In genomic region chr3:138255780-138256550, GRCm38 (mm10) we compare ENCODE assay signal across 20 mouse cellular contexts. TPM values are rescaled to one million over a fixed set of nuclear protein-coding genes. Genes with fewer than 3 reads are reported as not detected.
A peak's percentile ranks its signal among the peaks of the same experiment; 100 is the strongest.
DNase-seq lines count a peak whose midpoint lies in the region; ATAC-seq and TF ChIP-seq lines count a peak whose summit lies in the region.
"Had no signal": no experiment of that assay in that cellular context is flagged by ENCODE, and none has a peak within 500 bp of the region (broad histone marks: within the 10 kb centered on the region; RNA-seq: fewer than 3 reads in every experiment).

No protein-coding gene starts in this region.

- no peak overlapping the region for H3K27ac ChIP-seq in heart, embryonic 10.5 days
- H3K27ac ChIP-seq in midbrain, embryonic 11.5 days (ENCODE audit: low read depth, low read length) = no peak overlapping the region
- no peak overlapping the region for H3K27ac ChIP-seq in midbrain, embryonic 14.5 days (replicated peaks; ENCODE audit: low read depth, low read length)
- peak overlapping the region; percentile 63 for H3K27ac ChIP-seq in lung, embryonic 14.5 days (ENCODE audit: low read depth)
- 0 out of 2 replicates have a peak overlapping the region, but pooled peaks have one; percentile 4 for H3K27ac ChIP-seq in stomach, embryonic 15.5 days
- no peak overlapping the region for H3K27ac ChIP-seq in forebrain, embryonic 11.5 days (ENCODE audit: low read depth, low read length)
- H3K27ac ChIP-seq: forebrain, embryonic 10.5 days; heart, embryonic 13.5 days; limb, embryonic 13.5 days; neural tube, embryonic 12.5 days had no signal

- no peaks in the 10 kb centered on the region for H3K36me3 ChIP-seq in heart, embryonic 10.5 days
- no peaks in the 10 kb centered on the region for H3K36me3 ChIP-seq in midbrain, embryonic 11.5 days (ENCODE audit: control insufficient read depth, insufficient read depth, low read length)
- no peaks in the 10 kb centered on the region for H3K36me3 ChIP-seq in midbrain, embryonic 14.5 days (ENCODE audit: control insufficient read depth, insufficient read depth, low read length)
- H3K36me3 ChIP-seq in lung, embryonic 14.5 days (ENCODE audit: insufficient read depth) = no peaks in the 10 kb centered on the region
- H3K36me3 ChIP-seq in stomach, embryonic 15.5 days = no peaks in the 10 kb centered on the region
- no peaks in the 10 kb centered on the region for H3K36me3 ChIP-seq in forebrain, embryonic 11.5 days (ENCODE audit: control insufficient read depth, insufficient read depth, low read length)
- H3K36me3 ChIP-seq: forebrain, embryonic 10.5 days; G1E; heart, embryonic 13.5 days; limb, embryonic 13.5 days; neural tube, embryonic 12.5 days had no signal

- H3K4me3 ChIP-seq in heart, embryonic 10.5 days = no peak overlapping the region
- H3K4me3 ChIP-seq in midbrain, embryonic 11.5 days (ENCODE audit: low read depth, low read length) = no peak overlapping the region
- H3K4me3 ChIP-seq in midbrain, embryonic 14.5 days (replicated peaks; ENCODE audit: low read depth, low read length) = no peak overlapping the region
- H3K4me3 ChIP-seq in lung, embryonic 14.5 days (ENCODE audit: low read depth, low read length) = no peak overlapping the region
- no peak overlapping the region for H3K4me3 ChIP-seq in stomach, embryonic 15.5 days (replicated peaks)
- no peak overlapping the region for H3K4me3 ChIP-seq in forebrain, embryonic 11.5 days (ENCODE audit: low read depth, low read length)
- H3K4me3 ChIP-seq: forebrain, embryonic 10.5 days; heart, embryonic 13.5 days; limb, embryonic 13.5 days; megakaryocyte, embryonic 14.5 days; neural tube, embryonic 12.5 days had no signal

- no peak overlapping the region for H3K9ac ChIP-seq in midbrain, embryonic 11.5 days (ENCODE audit: low read length)
- H3K9ac ChIP-seq in midbrain, embryonic 14.5 days (replicated peaks; ENCODE audit: low read length) = no peak overlapping the region
- no peak overlapping the region for H3K9ac ChIP-seq in lung, embryonic 14.5 days
- H3K9ac ChIP-seq in stomach, embryonic 15.5 days = no peak overlapping the region
- no peak overlapping the region for H3K9ac ChIP-seq in forebrain, embryonic 11.5 days (ENCODE audit: low read length)
- H3K9ac ChIP-seq: heart, embryonic 13.5 days; limb, embryonic 13.5 days; neural tube, embryonic 12.5 days had no signal

- WGBS in heart, embryonic 10.5 days = 50% methylated on average over 9 of the region's 9 CpGs
- WGBS in midbrain, embryonic 11.5 days = 82% methylated on average over 9 of the region's 9 CpGs
- WGBS in midbrain, embryonic 14.5 days = 84% methylated on average over 9 of the region's 9 CpGs
- 44% methylated on average over 9 of the region's 9 CpGs for WGBS in lung, embryonic 14.5 days
- WGBS in stomach, embryonic 15.5 days = 57% methylated on average over 9 of the region's 9 CpGs
- WGBS in forebrain, embryonic 11.5 days = 76% methylated on average over 9 of the region's 9 CpGs

- no peaks in the 10 kb centered on the region for H3K27me3 ChIP-seq in heart, embryonic 10.5 days (ENCODE audit: insufficient read depth, poor library complexity, severe bottlenecking)
- H3K27me3 ChIP-seq in midbrain, embryonic 11.5 days (ENCODE audit: control insufficient read depth, insufficient read depth, low read length) = no peaks in the 10 kb centered on the region
- no peaks in the 10 kb centered on the region for H3K27me3 ChIP-seq in midbrain, embryonic 14.5 days (ENCODE audit: control insufficient read depth, insufficient read depth, low read length)
- no peaks in the 10 kb centered on the region for H3K27me3 ChIP-seq in lung, embryonic 14.5 days (ENCODE audit: insufficient read depth, low read length)
- no peaks in the 10 kb centered on the region for H3K27me3 ChIP-seq in stomach, embryonic 15.5 days (replicated peaks)
- H3K27me3 ChIP-seq in forebrain, embryonic 11.5 days (ENCODE audit: control insufficient read depth, insufficient read depth, low read length) = no peaks in the 10 kb centered on the region
- H3K27me3 ChIP-seq: heart, embryonic 13.5 days; limb, embryonic 13.5 days; megakaryocyte, embryonic 14.5 days; neural tube, embryonic 12.5 days had no signal

- DNase-seq in heart, adult 18-20 months = peak; percentile 64 to 69
- no peak for DNase-seq in heart, embryonic 10.5 days (ENCODE audit: low spot score)
- DNase-seq in midbrain, embryonic 11.5 days (ENCODE audit: low spot score, missing footprints) = peak; percentile 77
- DNase-seq in midbrain, embryonic 14.5 days = no peak
- DNase-seq in lung, embryonic 14.5 days = peak; percentile 65
- no peak for DNase-seq in forebrain, embryonic 11.5 days (ENCODE audit: low spot score)
- no peak for DNase-seq in spleen, postnatal 4 days (ENCODE audit: low spot score in 2 of 2)
- DNase-seq: cerebellum, adult 11-12 months; thymus, postnatal 14 days had no signal

- no peaks in the 10 kb centered on the region for H3K4me1 ChIP-seq in heart, embryonic 10.5 days
- H3K4me1 ChIP-seq in midbrain, embryonic 11.5 days (ENCODE audit: control insufficient read depth, insufficient read depth, low read length) = no peaks in the 10 kb centered on the region
- no peaks in the 10 kb centered on the region for H3K4me1 ChIP-seq in midbrain, embryonic 14.5 days (ENCODE audit: control insufficient read depth, insufficient read depth, low read length)
- H3K4me1 ChIP-seq in lung, embryonic 14.5 days (ENCODE audit: insufficient read depth) = peaks cover 6% of the 10 kb centered on the region
- H3K4me1 ChIP-seq in stomach, embryonic 15.5 days = no peaks in the 10 kb centered on the region
- H3K4me1 ChIP-seq in forebrain, embryonic 11.5 days (replicated peaks; ENCODE audit: control insufficient read depth, insufficient read depth, low read length) = no peaks in the 10 kb centered on the region
- H3K4me1 ChIP-seq: limb, embryonic 13.5 days; megakaryocyte, embryonic 14.5 days; neural tube, embryonic 12.5 days had no signal

- no peaks in the 10 kb centered on the region for H3K9me3 ChIP-seq in heart, embryonic 10.5 days
- H3K9me3 ChIP-seq in midbrain, embryonic 11.5 days (ENCODE audit: control insufficient read depth, low read length) = no peaks in the 10 kb centered on the region
- no peaks in the 10 kb centered on the region for H3K9me3 ChIP-seq in midbrain, embryonic 14.5 days (ENCODE audit: control insufficient read depth, low read length)
- H3K9me3 ChIP-seq in lung, embryonic 14.5 days (ENCODE audit: low read depth, low read length) = no peaks in the 10 kb centered on the region
- no peaks in the 10 kb centered on the region for H3K9me3 ChIP-seq in stomach, embryonic 15.5 days
- H3K9me3 ChIP-seq in forebrain, embryonic 11.5 days (ENCODE audit: control insufficient read depth, low read length) = no peaks in the 10 kb centered on the region
- H3K9me3 ChIP-seq: forebrain, embryonic 10.5 days; G1E; heart, embryonic 13.5 days; limb, embryonic 13.5 days; megakaryocyte, embryonic 14.5 days; neural tube, embryonic 12.5 days had no signal

- no peak for ATAC-seq in midbrain, embryonic 11.5 days (ENCODE audit: low FRiP score)
- ATAC-seq in midbrain, embryonic 14.5 days (ENCODE audit: low FRiP score, low TSS enrichment) = no peak
- ATAC-seq in lung, embryonic 14.5 days (ENCODE audit: insufficient read depth) = peak; percentile 61
- no peak for ATAC-seq in stomach, embryonic 15.5 days (ENCODE audit: insufficient read depth, low FRiP score, low read depth)
- no peak for ATAC-seq in forebrain, embryonic 11.5 days (replicated peaks; ENCODE audit: low FRiP score)

- H3K4me2 ChIP-seq in midbrain, embryonic 11.5 days = no peak overlapping the region
- no peak overlapping the region for H3K4me2 ChIP-seq in midbrain, embryonic 14.5 days (ENCODE audit: low read length)
- H3K4me2 ChIP-seq in lung, embryonic 14.5 days = no peak overlapping the region
- no peak overlapping the region for H3K4me2 ChIP-seq in stomach, embryonic 15.5 days
- H3K4me2 ChIP-seq in forebrain, embryonic 11.5 days (ENCODE audit: low read depth, low read length, severe bottlenecking) = no peak overlapping the region
- H3K4me2 ChIP-seq: heart, embryonic 13.5 days; limb, embryonic 13.5 days; neural tube, embryonic 12.5 days had no signal

- no peak for TF ChIP-seq CTCF in lung, embryonic 14.5 days (IDR thresholded peaks at IDR 0.05; ENCODE audit: low read depth)

RNA-seq across cellular contexts. Expression of gene Adh1, which starts 4.8 kb away (rescaled TPM):
- 10 to 100 TPM; 31.3 to 42.9 TPM for total RNA-seq in heart, adult 18-20 months (2021)
- 0.99 and 1.0 TPM in 2 replicates for polyA plus RNA-seq in heart, embryonic 10.5 days (2016; fragmentation: Nextera tagmentation; extraction: Ambion mirVana)
- polyA plus RNA-seq in midbrain, embryonic 11.5 days (2014; fragmentation: Nextera tagmentation; extraction: Ambion mirVana) = 0.23 and 0.48 TPM in 2 replicates
- polyA plus RNA-seq in midbrain, embryonic 14.5 days (2014; fragmentation: Nextera tagmentation; extraction: Ambion mirVana) = 0.32 and 0.51 TPM in 2 replicates
- 883 and 968 TPM in 2 replicates for polyA plus RNA-seq in lung, embryonic 14.5 days (2014; fragmentation: Nextera tagmentation; extraction: Ambion mirVana)
- 40.9 and 130 TPM in 2 replicates for polyA plus RNA-seq in stomach, embryonic 15.5 days (2015; fragmentation: Nextera tagmentation; extraction: Ambion mirVana)
- polyA plus RNA-seq in forebrain, embryonic 11.5 days (2014; fragmentation: Nextera tagmentation; extraction: Ambion mirVana) = 0.16 and 0.44 TPM in 2 replicates
- total RNA-seq: hematopoietic stem cell, adult 5-6 weeks had no signal
- polyA plus RNA-seq: G1E had no signal

RNA-seq across cellular contexts. Expression of gene Adh7, which starts 38.4 kb away (rescaled TPM):
- under 1 TPM; 0.45 to 0.93 TPM for total RNA-seq in heart, adult 18-20 months (2021)
- 0.19 TPM in 1 of 2 replicates, not detected in the other for polyA plus RNA-seq in heart, embryonic 10.5 days (2016; fragmentation: Nextera tagmentation; extraction: Ambion mirVana)
- 0.11 and 0.16 TPM in 2 replicates for polyA plus RNA-seq in midbrain, embryonic 11.5 days (2014; fragmentation: Nextera tagmentation; extraction: Ambion mirVana)
- 1.1 and 1.4 TPM in 2 replicates for polyA plus RNA-seq in midbrain, embryonic 14.5 days (2014; fragmentation: Nextera tagmentation; extraction: Ambion mirVana)
- polyA plus RNA-seq in lung, embryonic 14.5 days (2014; fragmentation: Nextera tagmentation; extraction: Ambion mirVana) = 0.30 and 0.55 TPM in 2 replicates
- 0.53 and 0.76 TPM in 2 replicates for polyA plus RNA-seq in stomach, embryonic 15.5 days (2015; fragmentation: Nextera tagmentation; extraction: Ambion mirVana)
- 0.16 TPM in 1 of 2 replicates, not detected in the other for polyA plus RNA-seq in forebrain, embryonic 11.5 days (2014; fragmentation: Nextera tagmentation; extraction: Ambion mirVana)
- total RNA-seq: hematopoietic stem cell, adult 5-6 weeks had no signal
- polyA plus RNA-seq: forebrain, embryonic 10.5 days; G1E; neural tube, embryonic 12.5 days had no signal

RNA-seq across cellular contexts. Expression of gene Adh6a, which starts 57.1 kb away (rescaled TPM):
- not detected for total RNA-seq in heart, adult 18-20 months (2021)
- 0.17 TPM in 1 of 2 replicates, not detected in the other for polyA plus RNA-seq in heart, embryonic 10.5 days (2016; fragmentation: Nextera tagmentation; extraction: Ambion mirVana)
- polyA plus RNA-seq in midbrain, embryonic 11.5 days (2014; fragmentation: Nextera tagmentation; extraction: Ambion mirVana) = not detected in 2 replicates
- not detected in 2 replicates for polyA plus RNA-seq in midbrain, embryonic 14.5 days (2014; fragmentation: Nextera tagmentation; extraction: Ambion mirVana)
- polyA plus RNA-seq in lung, embryonic 14.5 days (2014; fragmentation: Nextera tagmentation; extraction: Ambion mirVana) = 0.14 and 0.62 TPM in 2 replicates
- 0.32 and 0.61 TPM in 2 replicates for polyA plus RNA-seq in stomach, embryonic 15.5 days (2015; fragmentation: Nextera tagmentation; extraction: Ambion mirVana)
- not detected in 2 replicates for polyA plus RNA-seq in forebrain, embryonic 11.5 days (2014; fragmentation: Nextera tagmentation; extraction: Ambion mirVana)
- total RNA-seq: hematopoietic stem cell, adult 5-6 weeks; layer of hippocampus, adult 8-10 months; left cerebral cortex, adult 8-10 months had no signal
- polyA plus RNA-seq: forebrain, embryonic 10.5 days; G1E; heart, embryonic 13.5 days; kidney, embryonic 14.5 days; limb, embryonic 13.5 days; neural tube, embryonic 12.5 days had no signal

Comparison
In these comparisons a context has a peak if more than half of its experiments do, and no peak if none do; other contexts are left out.
1. DNase-seq: peak in heart, adult 18-20 months (2 of 2), midbrain, embryonic 11.5 days (single experiment) and lung, embryonic 14.5 days (single experiment); none in heart, embryonic 10.5 days (single experiment), midbrain, embryonic 14.5 days (single experiment), forebrain, embryonic 11.5 days (single experiment) and spleen, postnatal 4 days (0 of 2).
2. H3K27ac ChIP-seq: peak in lung, embryonic 14.5 days (single experiment) and stomach, embryonic 15.5 days (single experiment); none in heart, embryonic 10.5 days (single experiment), midbrain, embryonic 11.5 days (single experiment), midbrain, embryonic 14.5 days (single experiment) and forebrain, embryonic 11.5 days (single experiment).